Mouse (Mus musculus): Measurements from ENCODE around the gene Vmn1r41. TPM values are rescaled to one million over a fixed set of nuclear protein-coding genes. Genes with fewer than 3 reads are reported as not detected.

Gene Vmn1r41
- polyA plus RNA-seq (2015; fragmentation: Nextera tagmentation; extraction: Ambion mirVana) = not detected in 2 replicates

DNA sequence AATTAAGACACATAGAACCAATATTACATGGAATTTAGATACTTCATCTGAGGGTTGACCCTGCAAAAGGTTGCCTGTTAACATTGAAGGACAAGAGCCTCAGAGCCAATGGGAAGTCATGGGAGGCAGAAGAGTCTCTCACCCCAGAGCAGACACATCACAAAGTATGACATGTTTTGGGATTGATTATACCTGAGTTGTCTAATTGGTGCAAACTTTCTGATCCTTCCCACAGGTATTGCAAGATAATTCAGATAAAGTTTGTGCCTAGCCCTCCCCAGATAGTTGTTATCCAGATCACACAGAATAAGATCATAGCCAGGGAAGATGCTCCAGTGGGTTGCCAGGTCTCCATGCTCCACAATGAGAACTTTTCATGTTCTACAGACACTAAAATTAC, at the start of gene Vmn1r41:
TSS of gene Vmn1r41 (plus strand) at position 301 of the 400 bp plus-strand sequence.
- H3K27ac ChIP-seq (replicated peaks) = no peak within 1 kb of the TSS
- no peaks in the 10 kb centered on the region for H3K9me3 ChIP-seq
- H3K9ac ChIP-seq (replicated peaks) = no peak within 1 kb of the TSS
- no peaks in the 10 kb centered on the region for H3K4me1 ChIP-seq
- H3K4me3 ChIP-seq = no peak within 1 kb of the TSS
- no peak within 1 kb of the TSS for H3K4me2 ChIP-seq (replicated peaks)
- no peaks in the 10 kb centered on the region for H3K36me3 ChIP-seq
- no peak for ATAC-seq (replicated peaks)
- no peaks in the 10 kb centered on the region for H3K27me3 ChIP-seq

DNA sequence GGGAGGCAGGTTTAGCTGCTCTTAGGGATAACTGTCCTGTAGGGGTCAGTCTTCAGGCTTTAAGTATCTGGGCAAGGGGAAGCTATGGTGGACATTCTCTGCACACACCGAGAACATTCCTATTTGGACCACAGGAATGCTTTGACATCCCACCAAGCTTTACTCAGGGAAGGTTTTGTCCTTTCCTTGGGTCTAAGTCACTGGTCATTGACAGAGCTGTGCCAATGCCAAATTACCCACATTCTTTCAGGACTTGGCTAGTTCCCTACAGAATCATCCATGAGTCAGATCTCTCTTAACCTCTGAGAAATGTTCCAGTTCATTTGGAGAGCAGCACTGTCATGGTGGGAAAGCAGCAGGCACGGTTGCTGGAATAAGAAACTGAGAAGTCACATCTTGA, 33.9 kb upstream of the Vmn1r41 start:
- H3K4me2 ChIP-seq (replicated peaks) = no peak overlapping the region
- no peaks in the 10 kb centered on the region for H3K27me3 ChIP-seq
- H3K9ac ChIP-seq (replicated peaks) = no peak overlapping the region
- WGBS = 72% methylated on average over 2 of the region's 2 CpGs
- no peaks in the 10 kb centered on the region for H3K36me3 ChIP-seq
- no peaks in the 10 kb centered on the region for H3K9me3 ChIP-seq
- H3K4me3 ChIP-seq = no peak overlapping the region
- no peak overlapping the region for H3K27ac ChIP-seq (replicated peaks)
- no peaks in the 10 kb centered on the region for H3K4me1 ChIP-seq
- ATAC-seq (replicated peaks) = no peak

DNA sequence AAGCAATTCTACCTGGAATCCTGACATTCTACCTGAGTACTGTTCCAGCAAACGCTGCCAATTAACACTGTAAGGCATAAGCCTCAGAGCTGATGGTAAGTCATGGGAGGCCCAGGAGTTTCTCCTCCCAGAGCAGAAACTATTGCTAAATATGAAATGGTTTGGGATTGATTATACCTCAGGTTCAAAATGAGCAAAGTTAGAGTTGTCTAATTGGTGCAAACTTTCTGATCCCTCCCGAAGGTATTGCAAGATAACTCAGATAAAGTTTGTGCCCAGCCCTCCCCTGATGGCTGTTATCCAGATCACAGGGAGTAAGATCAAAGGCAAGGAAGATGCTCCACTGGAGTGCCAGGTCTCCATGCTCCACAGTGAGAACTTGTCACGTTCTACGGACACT, 33.3 kb upstream of the Vmn1r41 start, which contains the start of gene Vmn1r40:
TSS of gene Vmn1r40 (plus strand) at position 301 of the 400 bp plus-strand sequence.
- Histone ChIP-seq H3K36me3 (no peaks in the 10 kb centered on the region), H3K27me3 (no peaks in the 10 kb centered on the region), H3K4me2 (replicated peaks) (no peak within 1 kb of the TSS), H3K27ac (replicated peaks) (no peak within 1 kb of the TSS), H3K9ac (replicated peaks) (no peak within 1 kb of the TSS), H3K9me3 (no peaks in the 10 kb centered on the region), H3K4me3 (no peak within 1 kb of the TSS), H3K4me1 (no peaks in the 10 kb centered on the region)
- 86% methylated on average over 4 of the region's 4 CpGs for WGBS
- no peak for ATAC-seq (replicated peaks)

DNA sequence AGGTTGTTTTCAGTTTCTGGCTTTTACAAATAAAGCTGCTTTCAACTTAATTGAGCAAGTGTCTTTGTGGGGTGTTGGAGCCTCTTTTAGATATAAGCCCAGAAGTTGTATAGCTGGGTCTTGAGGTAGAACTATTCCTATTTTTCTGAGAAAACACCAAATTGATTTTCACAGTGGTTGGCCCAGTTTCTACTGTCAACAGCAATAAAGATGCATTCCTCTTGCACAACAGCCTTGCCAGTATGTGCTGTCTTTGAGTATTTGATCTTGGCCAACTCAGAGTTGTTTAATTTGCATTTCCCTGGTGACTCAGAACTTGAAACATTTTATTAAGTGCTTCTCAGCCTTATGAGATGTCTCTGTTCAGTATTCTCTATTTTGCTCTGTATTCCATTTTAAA, 22.5 kb upstream of the Vmn1r41 start:
- Histone ChIP-seq H3K9ac (replicated peaks) (no peak overlapping the region), H3K27ac (replicated peaks) (no peak overlapping the region), H3K4me3 (no peak overlapping the region), H3K27me3 (no peaks in the 10 kb centered on the region), H3K4me1 (no peaks in the 10 kb centered on the region), H3K9me3 (no peaks in the 10 kb centered on the region), H3K36me3 (no peaks in the 10 kb centered on the region), H3K4me2 (replicated peaks) (no peak overlapping the region)
- ATAC-seq (replicated peaks) = no peak

DNA sequence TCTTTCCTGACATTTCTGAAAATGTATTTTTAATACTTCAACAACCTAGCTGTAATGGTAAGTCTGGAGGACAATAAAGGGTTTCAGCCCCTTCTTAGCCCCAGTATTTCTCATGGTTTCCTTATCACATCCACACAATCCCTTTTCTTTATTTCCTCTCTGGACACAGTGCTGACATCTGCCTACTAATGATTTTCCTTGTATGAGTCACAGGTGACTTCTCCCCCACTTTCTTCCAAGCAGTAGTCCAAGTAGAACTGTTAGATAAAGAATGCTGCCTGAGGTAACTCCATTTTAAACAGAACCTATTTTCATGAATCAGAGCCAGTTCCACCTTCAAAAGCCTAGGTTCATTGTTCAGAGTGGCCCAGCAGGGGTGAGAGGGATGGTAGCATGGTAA, 2.2 kb downstream of the Vmn1r41 start:
- no peaks in the 10 kb centered on the region for H3K9me3 ChIP-seq
- H3K4me2 ChIP-seq (replicated peaks) = no peak overlapping the region
- H3K4me3 ChIP-seq = no peak overlapping the region
- no peaks in the 10 kb centered on the region for H3K36me3 ChIP-seq
- no peak for ATAC-seq (replicated peaks)
- no peak overlapping the region for H3K27ac ChIP-seq (replicated peaks)
- H3K9ac ChIP-seq (replicated peaks) = no peak overlapping the region
- no peaks in the 10 kb centered on the region for H3K27me3 ChIP-seq
- H3K4me1 ChIP-seq = no peaks in the 10 kb centered on the region

DNA sequence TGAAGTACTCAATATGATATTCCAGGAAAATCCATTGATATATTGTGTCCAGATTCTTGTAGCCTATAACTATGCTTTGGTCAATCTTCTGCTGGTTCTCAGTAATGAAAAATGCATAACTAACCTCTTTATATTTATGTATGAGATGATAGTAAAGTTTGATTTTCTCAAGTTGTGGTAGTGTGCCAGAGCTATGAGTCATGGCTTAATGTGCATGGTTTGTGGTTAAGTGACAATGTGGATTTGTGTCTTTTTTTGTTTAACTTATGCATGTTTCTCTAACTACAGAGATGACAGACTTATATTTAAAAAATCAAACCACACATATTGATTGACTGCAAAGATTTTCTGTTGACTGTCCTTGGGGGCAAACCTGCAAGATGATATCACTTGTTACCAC, 49.7 kb downstream of the Vmn1r41 start:
- H3K4me3 ChIP-seq = no peak overlapping the region
- H3K4me2 ChIP-seq (replicated peaks) = no peak overlapping the region
- no peak for ATAC-seq (replicated peaks)
- no peaks in the 10 kb centered on the region for H3K27me3 ChIP-seq
- H3K4me1 ChIP-seq = no peaks in the 10 kb centered on the region
- no peaks in the 10 kb centered on the region for H3K36me3 ChIP-seq
- no peak overlapping the region for H3K9ac ChIP-seq (replicated peaks)
- no peak overlapping the region for H3K27ac ChIP-seq (replicated peaks)
- H3K9me3 ChIP-seq = no peaks in the 10 kb centered on the region

Other genes with a start within 250 kb of the Vmn1r41 start
- 145 and 146 TPM in 2 replicates for gene Chchd6, start 145.1 kb upstream of the Vmn1r41 start, polyA plus RNA-seq (2015; fragmentation: Nextera tagmentation; extraction: Ambion mirVana)
- 11.7 and 12.1 TPM in 2 replicates for gene Txnrd3, start 96.8 kb upstream of the Vmn1r41 start, polyA plus RNA-seq (2015; fragmentation: Nextera tagmentation; extraction: Ambion mirVana)
- gene Vmn1r40, start 33.2 kb upstream of the Vmn1r41 start, polyA plus RNA-seq (2015; fragmentation: Nextera tagmentation; extraction: Ambion mirVana) = not detected in 2 replicates
- gene Vmn1r42, start 135.6 kb downstream of the Vmn1r41 start, polyA plus RNA-seq (2015; fragmentation: Nextera tagmentation; extraction: Ambion mirVana) = not detected in 2 replicates
- gene Vmn1r43, start 135.6 kb downstream of the Vmn1r41 start, polyA plus RNA-seq (2015; fragmentation: Nextera tagmentation; extraction: Ambion mirVana) = not detected in 2 replicates
- not detected in 2 replicates for gene Vmn1r44, start 142.9 kb downstream of the Vmn1r41 start, polyA plus RNA-seq (2015; fragmentation: Nextera tagmentation; extraction: Ambion mirVana)
- gene Vmn1r45, start 199.8 kb downstream of the Vmn1r41 start, polyA plus RNA-seq (2015; fragmentation: Nextera tagmentation; extraction: Ambion mirVana) = not detected in 2 replicates
- gene Vmn1r46, start 228.5 kb downstream of the Vmn1r41 start, polyA plus RNA-seq (2015; fragmentation: Nextera tagmentation; extraction: Ambion mirVana) = not detected in 2 replicates